Mouse (Mus musculus): Measurements from ENCODE around the gene Pla2g12a.
A peak's percentile ranks its signal among the peaks of the same experiment; 100 is the strongest.

The Pla2g12a gene

DNA sequence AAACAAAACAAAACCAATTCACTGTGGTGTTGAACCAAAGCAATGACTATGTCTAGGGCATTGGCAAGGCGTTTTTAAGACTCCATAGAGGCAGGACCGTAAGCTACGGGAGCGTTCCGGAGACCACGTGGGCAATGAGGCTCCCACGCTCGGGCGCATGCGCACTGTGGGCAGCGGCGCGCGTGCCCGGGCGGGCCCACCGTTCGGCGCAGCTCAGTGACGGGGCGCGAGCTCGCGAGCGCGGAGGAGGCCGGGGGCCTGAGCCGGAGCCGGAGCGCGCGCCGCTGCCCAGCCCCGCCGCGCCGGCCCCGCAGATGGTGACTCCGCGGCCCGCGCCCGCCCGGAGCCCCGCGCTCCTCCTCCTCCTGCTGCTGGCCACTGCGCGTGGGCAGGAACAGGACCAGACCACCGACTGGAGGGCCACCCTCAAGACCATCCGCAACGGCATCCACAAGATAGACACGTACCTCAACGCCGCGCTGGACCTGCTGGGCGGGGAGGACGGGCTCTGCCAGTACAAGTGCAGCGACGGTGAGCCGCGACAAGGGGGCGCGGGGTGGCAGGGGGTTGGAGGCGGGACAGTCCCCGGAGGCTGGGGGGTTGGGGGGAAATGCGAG, at the start of gene Pla2g12a:
TSS of gene Pla2g12a (plus strand) at position 202 of the 617 bp plus-strand sequence.
- peak; percentile 93 for DNase-seq (ENCODE audit: low read depth)

DNA sequence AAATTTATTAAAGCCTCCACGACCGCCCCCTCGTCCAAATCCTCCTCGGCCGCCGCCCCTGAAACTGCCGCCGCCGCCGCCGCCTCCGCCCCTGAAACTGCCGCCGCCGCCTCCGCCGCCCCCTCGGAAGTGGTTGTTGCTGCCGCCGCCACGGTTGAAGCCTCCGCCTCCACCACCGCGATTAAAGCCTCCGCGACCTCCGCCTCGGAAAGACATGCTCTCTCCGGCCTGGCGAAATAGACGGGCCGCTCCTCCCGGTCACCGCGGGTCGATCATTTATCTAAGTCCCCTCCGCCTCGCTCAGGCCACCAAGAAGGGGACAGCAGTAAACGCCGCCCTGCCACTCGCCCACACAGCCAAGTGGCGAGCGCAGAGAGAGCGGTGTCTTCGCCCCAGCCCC, 47.8 kb upstream of the Pla2g12a start:
- peak; percentile 44 for DNase-seq (ENCODE audit: low read depth)

DNA sequence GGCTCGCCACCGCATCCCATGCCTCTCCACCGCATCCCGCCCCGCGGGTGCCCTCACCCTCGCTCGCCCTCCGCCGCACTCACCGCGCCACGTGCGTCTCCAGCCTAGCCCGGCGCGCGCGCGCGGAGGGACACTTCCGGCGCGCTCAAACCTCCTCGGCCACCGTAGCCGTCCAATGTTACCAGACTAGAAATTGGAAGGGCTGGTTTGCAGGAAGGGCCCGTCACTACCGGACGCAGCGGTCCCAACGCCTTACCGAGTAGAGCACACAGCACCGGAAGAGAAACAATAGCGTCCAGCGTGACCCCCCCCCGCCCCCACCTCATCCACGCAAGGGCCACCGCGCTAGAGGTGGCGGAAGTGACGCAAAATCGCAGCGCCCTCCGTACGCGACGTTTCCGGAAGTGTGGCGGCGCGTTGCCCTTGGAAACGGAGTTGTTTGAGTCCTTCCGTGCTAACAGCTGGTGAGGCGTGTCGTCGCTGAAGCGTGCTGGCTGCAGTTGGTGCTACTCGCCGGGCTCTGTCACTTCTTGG, 47.3 kb upstream of the Pla2g12a start, which contains the start of gene Gar1:
TSS of gene Gar1 (minus strand) at position 362 of the 534 bp plus-strand sequence.
- DNase-seq (ENCODE audit: low read depth) = peak; percentile 98

DNA sequence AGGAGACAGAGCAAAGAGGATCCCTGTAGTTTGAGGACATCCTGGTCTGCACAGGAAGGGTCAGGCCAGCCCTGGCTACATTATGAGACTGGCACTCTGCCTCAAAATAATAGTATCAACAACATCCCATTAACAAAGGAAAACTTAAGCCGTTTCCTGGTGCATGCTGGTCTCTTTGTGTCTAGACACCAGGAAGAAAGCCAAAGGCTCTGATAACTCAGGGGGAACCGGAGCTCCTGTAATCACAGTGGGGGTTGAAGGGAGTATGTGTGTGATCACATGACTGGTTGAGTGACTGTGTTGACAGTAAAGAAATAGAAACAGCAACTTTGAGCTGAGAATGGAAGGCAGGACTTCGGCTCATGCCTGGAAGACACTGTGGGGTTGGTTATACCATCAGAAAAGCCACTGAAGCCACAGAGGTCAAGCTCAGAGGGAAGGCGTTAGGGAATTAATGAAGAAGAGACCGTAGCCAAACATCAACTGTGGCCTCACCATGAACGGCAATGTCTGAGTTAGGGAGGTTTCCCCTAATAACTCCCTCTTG, 42.9 kb upstream of the Pla2g12a start, which contains the start of gene Cfi:
TSS of gene Cfi (plus strand) at position 497 of the 547 bp plus-strand sequence.
- DNase-seq (ENCODE audit: low read depth) = no peak

DNA sequence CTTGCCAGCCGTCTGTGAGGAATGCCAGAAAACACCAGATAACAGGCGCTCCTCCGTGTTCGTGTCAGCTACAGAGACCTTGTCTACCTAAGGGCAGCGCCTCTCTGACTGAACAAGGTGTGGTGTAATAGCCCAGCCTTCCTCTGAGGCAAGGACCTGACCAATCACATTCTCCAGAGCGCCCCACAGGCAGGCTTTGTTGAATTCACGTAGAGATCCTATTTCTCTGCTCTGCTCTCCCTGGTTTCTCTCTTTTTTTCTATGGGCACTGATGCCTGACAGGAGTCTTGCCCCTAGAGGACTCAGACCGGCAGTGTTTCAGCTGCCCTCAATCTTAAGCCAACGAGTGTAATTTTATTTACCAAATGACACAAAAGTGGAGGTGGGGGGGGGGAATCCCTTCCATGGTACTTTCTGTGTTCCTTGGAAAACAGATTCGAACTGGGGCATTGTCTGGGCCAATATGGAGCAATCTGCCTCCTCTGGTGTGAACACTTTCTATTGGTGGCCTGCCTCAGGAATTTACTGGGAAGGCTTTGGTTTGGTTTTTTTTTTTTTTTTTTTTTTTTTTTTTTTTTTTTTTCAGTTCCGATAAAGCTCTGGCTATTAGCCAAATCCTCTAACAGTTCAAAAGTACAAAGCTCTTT, 42.2 kb upstream of the Pla2g12a start:
- no peak for DNase-seq (ENCODE audit: low read depth)

DNA sequence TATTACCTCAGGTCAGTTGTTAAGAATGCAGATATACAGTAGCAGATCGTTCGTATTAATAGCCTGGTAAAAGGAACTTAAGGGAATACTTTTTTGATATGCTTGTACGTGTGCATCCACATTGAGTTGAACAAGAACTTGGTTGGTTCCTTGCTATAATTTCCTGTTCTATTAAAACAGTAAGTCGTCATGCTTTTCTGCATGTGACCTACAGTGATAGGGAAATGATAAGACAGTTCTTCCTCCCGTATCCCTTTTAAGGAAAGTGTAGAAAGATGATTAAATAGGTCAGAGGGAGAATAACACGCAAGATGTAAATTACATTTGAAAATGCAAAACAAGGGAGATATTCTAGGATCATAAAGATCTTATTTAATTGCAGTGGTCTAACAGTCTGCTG, 41.4 kb upstream of the Pla2g12a start:
- DNase-seq (ENCODE audit: low read depth) = no peak

DNA sequence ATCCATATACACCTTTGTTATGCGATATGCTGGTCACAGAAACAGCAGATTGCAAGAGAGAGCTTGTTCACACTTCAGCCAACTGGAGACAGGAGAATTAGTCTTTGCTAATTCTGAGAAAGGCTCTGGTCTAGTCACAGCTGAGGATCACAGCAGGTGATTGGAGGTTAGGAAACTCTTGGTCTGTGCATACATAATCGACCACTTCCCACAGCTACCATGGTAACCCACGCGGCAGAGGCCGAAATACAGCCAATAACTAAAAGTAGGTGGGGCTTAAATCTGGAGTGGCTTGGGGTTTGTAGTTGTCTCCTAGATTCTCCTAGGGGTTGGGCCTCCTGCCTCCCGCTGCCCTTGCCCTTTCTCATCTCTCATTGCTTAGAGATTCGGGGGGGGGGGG, 40.4 kb upstream of the Pla2g12a start:
- no peak for DNase-seq (ENCODE audit: low read depth)

DNA sequence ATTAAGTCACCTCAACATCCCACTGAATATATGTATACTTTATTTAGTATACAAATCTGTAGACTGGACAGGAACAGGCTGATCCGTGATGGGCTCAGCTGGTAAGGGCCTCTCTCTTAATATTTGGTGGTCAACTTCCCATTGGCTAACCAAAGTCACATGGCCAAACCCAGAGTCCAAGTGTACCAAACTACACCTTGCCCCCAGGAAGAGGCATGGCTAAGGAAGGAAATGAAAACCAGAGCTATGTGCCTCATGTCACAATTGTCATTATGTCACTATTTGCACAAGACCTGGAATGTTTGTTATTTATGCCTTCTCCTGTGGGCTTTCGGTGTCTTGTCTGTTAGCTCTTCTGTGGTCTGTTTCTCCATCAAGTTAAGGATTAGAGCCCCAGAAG, 32.5 kb upstream of the Pla2g12a start:
- DNase-seq (ENCODE audit: low read depth) = no peak

DNA sequence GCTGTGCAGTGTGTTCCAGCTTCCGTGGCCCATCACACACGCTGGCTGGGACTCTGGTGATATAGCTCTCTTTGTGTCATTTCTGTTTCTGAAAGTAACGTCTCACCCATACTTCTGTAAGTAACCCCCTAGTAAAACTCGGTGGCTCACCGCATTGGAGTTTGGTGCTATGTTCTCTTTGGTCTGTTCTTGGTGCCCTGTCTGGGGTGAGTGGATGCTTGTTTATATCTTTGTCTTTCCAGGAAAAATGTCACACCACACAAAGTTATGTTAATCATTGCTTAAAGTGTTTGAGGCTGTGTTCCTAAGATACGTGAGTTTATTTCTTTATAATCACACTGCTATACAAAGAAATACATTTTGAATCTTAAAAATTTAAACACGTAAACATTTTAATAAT, 31.6 kb upstream of the Pla2g12a start:
- no peak for DNase-seq (ENCODE audit: low read depth)

DNA sequence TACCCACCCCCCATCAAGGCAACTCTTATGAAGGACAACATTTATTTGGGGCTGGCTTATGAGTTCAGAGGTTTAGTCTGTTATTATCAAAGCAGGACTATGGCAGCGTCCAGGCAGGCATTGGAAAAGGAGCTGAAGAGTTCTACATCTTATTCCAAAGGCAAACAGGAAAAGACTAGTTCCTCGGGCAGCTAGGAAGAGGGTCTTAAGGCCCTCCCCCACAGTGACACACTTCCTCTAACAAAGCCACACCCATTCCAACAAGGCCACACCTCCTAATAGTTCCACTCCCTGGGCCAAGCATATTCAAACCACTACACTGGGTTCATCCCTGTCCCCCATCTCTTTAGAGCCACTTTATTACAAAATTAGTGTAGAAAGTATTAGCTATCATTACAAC, 15.8 kb upstream of the Pla2g12a start:
- DNase-seq (ENCODE audit: low read depth) = no peak

DNA sequence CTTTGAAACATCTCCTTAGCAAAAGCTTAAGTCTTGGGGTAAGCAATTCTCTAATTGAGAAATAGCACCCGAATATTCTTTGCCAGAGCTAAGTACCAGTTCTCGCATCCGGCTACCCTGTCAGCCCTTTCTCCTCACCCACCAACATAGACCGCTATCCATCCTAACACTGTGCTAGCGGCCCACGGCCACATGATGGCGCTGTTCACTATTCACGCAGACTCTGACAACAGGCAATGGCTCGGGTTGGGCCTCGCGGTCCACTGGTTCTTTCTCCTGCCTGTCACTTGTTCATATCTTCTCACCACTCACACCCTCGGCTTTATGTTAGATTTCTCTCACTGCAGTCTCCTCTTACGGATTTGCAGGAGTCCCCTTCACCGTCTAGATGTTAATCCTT, 14.7 kb upstream of the Pla2g12a start:
- peak; percentile 41 for DNase-seq (ENCODE audit: low read depth)

DNA sequence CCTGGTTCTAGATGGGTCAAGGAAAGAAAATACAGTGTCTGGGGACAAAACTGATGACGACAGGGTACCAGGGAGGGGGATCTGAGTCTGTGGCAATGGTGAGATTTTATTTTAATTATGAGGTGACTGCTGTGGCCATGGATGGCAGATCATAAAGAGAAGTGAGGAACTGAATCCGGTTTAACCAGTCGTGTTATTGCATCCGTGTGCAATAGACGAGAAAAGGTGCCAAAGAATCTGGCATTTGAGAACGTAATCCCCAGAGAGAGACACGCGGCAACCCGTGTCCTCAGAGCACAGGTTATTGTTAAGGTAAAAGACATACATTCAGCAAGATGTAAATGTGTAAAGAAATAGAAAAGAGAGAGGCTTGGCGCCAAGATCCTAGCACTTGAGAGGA, 1.1 kb upstream of the Pla2g12a start:
- no peak for DNase-seq (ENCODE audit: low read depth)

DNA sequence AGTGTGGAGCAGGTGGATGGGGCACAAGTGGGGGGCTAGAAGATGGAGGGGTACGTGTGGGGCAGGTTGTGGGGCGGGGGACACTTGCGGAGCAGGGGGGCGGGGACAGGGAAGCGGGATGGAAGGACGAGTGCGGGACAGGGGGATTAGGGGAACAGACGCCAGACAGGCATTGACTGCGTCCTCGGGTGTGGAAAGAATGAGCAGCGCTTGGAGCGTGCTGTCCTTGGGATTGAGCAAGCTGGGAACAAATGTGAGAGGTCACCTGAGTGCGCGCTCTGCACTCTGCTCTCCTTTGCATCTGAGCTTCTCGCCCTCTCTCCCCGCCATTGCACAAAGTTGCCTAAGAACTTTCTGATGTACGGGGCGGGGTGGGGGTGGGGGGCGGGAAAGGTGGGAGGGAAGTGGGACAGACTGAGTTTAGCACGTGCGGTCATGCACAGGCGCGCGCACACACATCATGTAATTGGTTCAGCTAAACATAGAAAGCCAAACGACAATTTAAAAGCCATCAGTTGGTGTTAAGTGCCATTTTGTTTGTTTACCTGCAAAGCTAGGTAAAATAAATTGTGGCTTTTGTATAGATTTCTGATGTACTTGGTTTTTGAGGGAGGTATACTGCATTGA, 838 bp downstream of the Pla2g12a start:
- peak; percentile 42 for DNase-seq (ENCODE audit: low read depth)

DNA sequence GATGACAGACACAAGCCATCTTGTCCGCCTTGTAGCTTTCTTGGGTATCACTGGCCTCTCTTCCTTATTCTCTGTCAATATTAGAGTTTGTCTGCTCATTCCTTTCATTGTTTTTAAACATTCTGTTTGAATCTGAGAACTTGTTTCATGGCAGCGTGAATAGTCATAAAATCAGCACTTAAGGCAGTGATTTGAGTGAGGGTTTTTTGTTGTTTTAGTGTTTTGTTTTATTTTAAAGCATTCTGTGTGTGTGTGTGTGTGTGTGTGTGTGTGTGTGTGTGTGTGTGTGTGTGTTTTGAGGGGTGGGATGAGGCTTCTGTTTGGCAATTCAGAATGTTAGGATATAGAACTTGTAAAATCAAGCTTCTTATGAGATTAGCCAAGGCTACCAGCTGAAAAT, 1.5 kb downstream of the Pla2g12a start:
- no peak for DNase-seq (ENCODE audit: low read depth)

DNA sequence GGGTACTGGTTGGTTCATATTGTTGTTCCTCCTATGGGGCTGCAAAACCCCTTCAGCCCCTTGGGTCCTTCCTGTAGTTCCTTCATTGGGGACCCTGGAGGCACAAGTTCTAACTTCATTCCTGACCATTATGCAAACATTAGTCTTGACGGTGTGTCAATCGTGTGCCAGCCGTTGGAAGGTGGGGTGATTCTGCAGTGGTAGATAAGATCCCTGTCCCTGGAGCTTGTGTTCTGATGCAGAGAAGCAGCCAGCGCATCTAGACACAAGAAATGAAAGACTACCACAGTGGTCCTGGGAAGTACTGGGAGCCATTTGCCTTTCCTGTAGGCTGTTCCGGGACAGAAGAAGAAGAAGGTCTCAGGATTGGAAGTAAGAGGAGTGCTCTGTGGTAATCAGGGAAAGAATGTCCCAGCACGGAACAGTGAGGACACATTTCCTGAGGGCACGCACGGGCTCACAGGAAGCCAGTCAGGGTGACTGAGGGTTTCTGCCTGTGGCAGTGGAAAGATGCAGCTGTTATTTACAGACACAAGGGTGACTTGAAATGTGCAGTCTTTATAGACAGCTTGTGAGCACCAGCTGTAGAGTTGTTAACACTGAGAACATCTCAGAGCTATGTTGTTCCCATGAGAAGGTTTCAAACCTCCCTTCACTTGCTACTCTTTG, 2.7 kb downstream of the Pla2g12a start:
- DNase-seq (ENCODE audit: low read depth) = no peak

DNA sequence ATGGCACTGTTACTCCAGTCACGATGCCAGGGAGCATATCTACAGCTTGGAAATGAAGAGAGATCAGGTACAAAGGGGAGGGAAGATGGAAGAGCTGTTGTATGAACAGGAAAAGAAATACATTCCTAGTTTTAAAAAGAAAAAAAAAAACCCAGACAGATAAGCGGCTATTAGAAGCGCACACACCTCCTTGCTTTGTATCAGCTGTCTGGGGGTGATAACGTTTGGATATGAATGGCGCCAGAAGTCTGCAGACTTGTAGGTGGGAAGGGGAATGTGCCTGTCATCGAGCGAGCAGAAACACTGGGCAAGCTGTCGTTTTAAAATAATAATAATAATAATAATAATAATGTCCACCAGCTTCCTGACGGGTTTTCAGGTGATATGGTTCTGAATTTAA, 7.2 kb downstream of the Pla2g12a start:
- DNase-seq (ENCODE audit: low read depth) = no peak

DNA sequence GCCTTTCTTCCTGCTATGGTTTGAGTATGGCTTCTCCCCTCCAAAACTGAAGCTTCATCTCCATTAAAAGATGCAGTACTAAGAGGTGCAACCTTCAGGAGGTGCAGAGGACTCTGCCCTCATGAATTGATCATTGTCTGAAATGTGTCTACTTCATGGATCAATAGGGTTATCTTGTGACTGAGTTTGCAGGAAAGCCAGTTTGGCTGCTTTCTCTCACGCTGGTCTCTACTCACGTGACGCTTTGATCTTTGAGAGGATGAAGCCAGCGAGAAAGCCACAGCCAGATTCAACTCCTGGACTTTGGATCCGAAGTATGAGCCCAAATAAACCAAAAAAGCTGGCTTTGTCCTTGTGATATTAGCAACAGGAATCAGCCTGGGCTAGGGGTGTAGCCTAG, 8.0 kb downstream of the Pla2g12a start:
- DNase-seq (ENCODE audit: low read depth) = no peak

DNA sequence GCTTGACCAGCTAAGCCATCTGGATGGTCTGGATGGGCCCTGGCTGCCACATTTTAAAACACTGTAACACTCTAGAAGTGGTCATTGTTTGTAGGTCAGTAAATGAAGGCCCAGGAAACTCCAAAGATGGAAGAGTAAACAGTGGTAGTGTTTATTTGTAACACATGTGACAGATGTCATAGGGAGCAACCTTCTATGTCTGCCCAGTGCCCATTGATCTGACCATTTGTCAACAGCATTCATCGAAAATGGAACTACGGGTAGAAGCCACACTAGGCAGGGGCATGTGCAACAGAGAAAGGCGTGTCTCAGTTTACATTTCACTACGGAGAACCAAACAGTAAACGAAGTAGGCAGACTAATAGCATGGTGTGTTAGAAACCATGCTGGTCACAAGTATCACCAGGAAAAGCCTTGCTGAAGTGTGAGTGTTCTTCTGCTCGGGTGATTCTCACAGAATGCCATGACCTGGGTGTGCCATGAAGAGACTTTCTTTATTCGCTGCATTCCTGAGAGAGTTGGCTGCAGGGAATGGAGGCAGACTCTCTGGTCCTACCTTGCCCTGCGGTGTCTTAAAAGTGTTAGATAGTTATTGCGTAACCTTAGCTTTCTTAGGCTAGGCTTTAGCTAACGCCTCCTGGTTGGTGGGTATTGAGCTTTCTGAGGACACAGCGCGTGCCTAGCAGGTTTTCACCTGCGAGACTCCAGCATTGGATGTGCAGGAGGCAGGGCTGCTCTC, 9.5 kb downstream of the Pla2g12a start:
- no peak for DNase-seq (ENCODE audit: low read depth)

DNA sequence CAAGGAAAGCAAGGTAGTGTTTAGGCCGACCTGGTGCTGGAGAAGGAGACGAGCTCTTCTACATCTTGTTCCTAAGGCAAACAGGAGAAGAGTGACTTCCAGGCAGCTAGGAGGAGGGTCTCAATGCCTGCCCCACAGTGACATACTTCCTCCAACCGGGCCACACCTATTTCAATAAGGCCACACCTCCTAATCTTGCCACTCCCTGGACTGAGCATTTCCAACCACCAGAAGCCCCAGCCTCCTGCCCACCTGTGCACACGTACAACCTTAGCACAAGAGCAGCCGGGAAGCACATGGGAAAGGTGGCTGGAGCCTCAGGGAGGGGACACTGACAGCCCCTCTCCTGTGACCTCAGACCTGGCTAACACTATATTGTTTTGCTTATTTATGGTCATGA, 13.6 kb downstream of the Pla2g12a start:
- no peak for DNase-seq (ENCODE audit: low read depth)

DNA sequence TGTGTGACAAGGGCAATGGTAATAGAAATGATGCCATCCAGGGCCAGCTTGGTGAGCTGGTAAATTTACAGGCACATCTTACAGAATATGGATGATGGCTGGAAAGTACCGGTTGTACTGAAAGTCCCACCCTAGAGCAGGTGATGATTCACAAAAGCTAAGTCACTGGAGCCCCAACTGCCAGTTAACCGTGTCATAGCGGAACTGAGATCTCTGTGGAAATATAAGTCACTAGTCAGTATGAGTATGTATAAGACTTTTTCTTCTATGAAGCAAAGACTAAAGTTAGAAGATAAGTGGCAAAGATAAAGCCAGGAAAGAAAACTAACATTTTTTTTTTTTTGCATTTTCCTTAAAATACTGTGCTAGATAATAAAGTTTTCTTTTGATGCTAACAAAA, 14.7 kb downstream of the Pla2g12a start:
- no peak for DNase-seq (ENCODE audit: low read depth)

DNA sequence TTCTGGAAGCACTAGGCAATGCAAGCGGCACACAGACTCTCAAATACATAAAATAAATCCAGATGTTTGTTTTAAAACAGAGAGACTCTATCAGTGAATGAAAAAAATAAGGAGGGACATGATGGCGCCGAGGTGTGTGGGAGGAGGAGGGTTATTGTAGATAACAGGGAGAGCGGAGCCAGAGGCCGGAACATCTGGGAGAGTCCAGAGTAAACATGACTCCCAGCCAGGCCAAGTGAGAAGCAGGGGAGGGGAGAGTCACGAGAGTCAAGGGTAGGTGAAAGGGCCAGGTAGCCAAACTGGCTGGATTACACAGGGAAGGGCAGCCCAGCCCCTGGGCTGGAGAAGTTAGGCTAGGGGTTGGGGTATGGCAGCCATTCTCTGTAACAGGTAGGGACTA, 18.2 kb downstream of the Pla2g12a start:
- no peak for DNase-seq (ENCODE audit: low read depth)

DNA sequence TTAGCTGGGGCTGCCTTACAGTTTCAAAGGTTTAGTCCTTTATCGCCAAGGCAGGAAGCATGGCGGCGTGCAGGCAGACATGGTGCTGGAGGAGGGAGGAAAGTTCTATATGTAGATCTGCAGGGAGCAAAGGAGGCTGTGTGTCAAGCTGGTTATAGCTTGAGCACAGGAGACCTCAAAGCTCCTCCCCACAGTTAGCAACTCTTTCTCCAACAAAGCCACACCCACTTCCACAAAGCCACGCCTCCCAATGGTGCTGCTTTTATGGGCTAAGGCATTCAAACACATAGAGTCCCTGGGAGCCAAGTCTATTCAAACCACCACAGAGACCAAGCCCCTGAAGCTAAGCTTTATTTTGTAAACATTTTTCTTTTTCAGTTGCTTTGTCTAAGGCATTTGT, 20.5 kb downstream of the Pla2g12a start:
- peak; percentile 16 for DNase-seq (ENCODE audit: low read depth)

Measured in NIH3T3 (cell line).